Mouse (Mus musculus) embryonic facial prominence, embryonic 14.5 days (tissue): ENCODE results near the gene Rgs9bp. TPM values are rescaled to one million over a fixed set of nuclear protein-coding genes. Genes with fewer than 3 reads are reported as not detected.

Experiments used
- ATAC-seq: fragments of 200-750 bp; cut with Nextera tagmentation; 2 replicates; pipeline ENCODE4 v1.8.0; 2017; ENCODE audit warnings: low read depth, moderate number of reproducible peaks, moderate TSS enrichment
- DNase-seq: peaks from one replicate; pipeline ENCODE4 v3.0.0-alpha.2; 2015; ENCODE audit warnings: low spot score
- H3K27ac ChIP-seq: fragments of 300-500 bp; sonication (generic); replicated peaks from 2 replicates; pipeline ENCODE4 v1.5.1; 2014; ENCODE audit warnings: low read depth, mild to moderate bottlenecking, low read length, moderate library complexity
- H3K27me3 ChIP-seq: fragments of 300-500 bp; sonication (generic); replicated peaks from 2 replicates; pipeline ENCODE4 v1.6.1; 2014; ENCODE audit warnings: low read length; ENCODE audit not compliant: control insufficient read depth, insufficient read depth
- H3K36me3 ChIP-seq: fragments of 300-500 bp; sonication (generic); 2 replicates; pipeline ENCODE4 v1.6.1; 2014; ENCODE audit warnings: low read length, mixed read lengths; ENCODE audit not compliant: control insufficient read depth, insufficient read depth
- H3K4me1 ChIP-seq: fragments of 300-500 bp; sonication (generic); 2 replicates; pipeline ENCODE4 v1.6.1; 2014; ENCODE audit warnings: antibody characterized with exemption, low read length; ENCODE audit not compliant: control insufficient read depth, insufficient read depth
- H3K4me2 ChIP-seq: fragments of 300-500 bp; sonication (generic); 2 replicates; pipeline ENCODE4 v1.6.1; 2014; ENCODE audit warnings: low read depth, mild to moderate bottlenecking, low read length, moderate library complexity, mixed read lengths
- H3K4me3 ChIP-seq: fragments of 300-500 bp; sonication (generic); 2 replicates; pipeline ENCODE4 v1.5.1; 2014; ENCODE audit warnings: low read depth, mild to moderate bottlenecking, low read length
- H3K9ac ChIP-seq: fragments of 300-500 bp; sonication (generic); 2 replicates; pipeline ENCODE4 v1.6.1; 2014; ENCODE audit warnings: low read depth, mild to moderate bottlenecking, low read length, moderate library complexity, mixed read lengths
- H3K9me3 ChIP-seq: fragments of 300-500 bp; sonication (generic); 2 replicates; pipeline ENCODE4 v1.6.1; 2016; ENCODE audit warnings: low read length; ENCODE audit not compliant: control insufficient read depth
- WGBS: fragments of 180-500 bp; shearing (Covaris S2); extraction: QIAGEN DNeasy Blood & Tissue Kit; methylation state at CpG from one replicate; pipeline ENCODE4 v1.1.7; 2014; 5-methylcytosine and 5-hydroxymethylcytosine counted together
- polyA plus RNA-seq: library from polyadenylated mRNA; unstranded; fragments of >200 nt; fragmentation: Nextera tagmentation; extraction: Ambion mirVana; gene quantifications from 2 replicates; pipeline ENCODE4 v1.2.1, GENCODE M21; 2014

Gene Rgs9bp
- 0.17 and 0.22 TPM in 2 replicates for polyA plus RNA-seq

DNA sequence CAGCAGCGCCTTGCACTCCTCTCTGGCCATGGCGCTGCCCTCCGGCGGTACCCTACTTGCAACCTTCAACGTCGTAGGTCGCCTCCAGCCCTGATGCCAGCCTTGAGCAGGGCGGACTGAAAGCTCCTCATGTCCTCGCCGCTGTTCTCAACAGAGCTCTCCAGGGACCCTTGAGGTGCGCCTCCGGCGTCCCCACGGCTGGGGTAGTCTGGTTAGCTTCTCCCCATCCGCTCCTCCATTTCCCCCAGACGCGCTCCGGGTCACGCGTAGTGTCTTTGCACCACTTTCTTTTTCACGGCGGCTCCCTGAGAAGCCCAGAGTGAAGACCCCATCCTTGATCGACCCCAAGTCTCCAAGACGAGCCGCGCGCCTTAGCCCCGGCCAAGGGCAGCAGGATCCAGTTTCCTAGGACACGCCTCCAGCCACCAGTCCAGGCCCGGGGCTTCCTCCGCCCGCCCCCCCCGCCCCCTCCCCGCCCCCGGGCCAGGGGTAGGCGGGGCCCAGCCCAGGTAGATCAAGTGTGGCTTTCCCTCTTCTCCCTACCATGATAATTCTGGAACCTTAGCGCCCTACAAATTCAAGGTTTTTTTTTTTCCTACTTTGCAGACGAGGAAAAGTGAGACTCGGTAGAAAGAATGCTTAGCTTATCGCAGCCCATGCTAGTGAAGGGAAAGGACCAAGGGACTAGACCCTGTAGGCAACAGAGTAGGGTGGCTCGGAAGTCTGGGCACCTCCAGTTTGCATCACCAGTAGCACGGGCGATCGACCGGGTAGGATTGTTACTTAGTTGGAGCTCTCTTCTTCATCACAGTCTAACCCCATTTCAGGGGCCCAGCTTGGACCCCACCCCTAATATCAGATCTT lies at the start of gene Rgs9bp:
Gene Rgs9bp (minus strand): TSS at position 392 of the 864 bp plus-strand sequence.
- peaks cover 38% of the 10 kb centered on the region for H3K27me3 ChIP-seq
- peaks cover 16% of the 10 kb centered on the region for H3K4me1 ChIP-seq
- no peaks in the 10 kb centered on the region for H3K9me3 ChIP-seq
- peak; percentile 79 for DNase-seq
- H3K9ac ChIP-seq: peak within 1 kb of the TSS; percentile 82
- H3K36me3 ChIP-seq: no peaks in the 10 kb centered on the region
- ATAC-seq: peak; percentile 62
- peak within 1 kb of the TSS; percentile 54 for H3K27ac ChIP-seq
- under 1% methylated on average over 34 of the region's 45 CpGs for WGBS
- H3K4me2 ChIP-seq: peak within 1 kb of the TSS; percentile 98
- peak within 1 kb of the TSS; percentile 88 for H3K4me3 ChIP-seq

DNA sequence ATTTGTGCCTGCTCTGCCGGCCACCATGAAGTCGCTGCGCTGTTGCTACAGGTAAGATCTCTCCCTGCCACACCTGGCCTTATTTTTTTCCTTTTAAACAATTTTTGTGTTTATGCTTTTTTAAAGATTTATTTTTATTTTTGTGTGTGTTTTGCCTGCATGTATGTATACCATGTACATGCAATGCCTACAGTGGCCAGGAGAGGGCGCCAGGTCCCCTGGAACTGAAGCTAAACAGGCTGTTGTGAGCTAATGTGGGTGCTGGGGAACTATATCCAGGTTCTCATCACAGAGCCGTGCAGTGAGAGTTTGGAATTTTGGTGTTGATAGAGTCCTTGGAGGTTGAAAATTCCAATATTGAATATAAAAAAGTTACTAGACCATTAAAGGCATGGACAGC lies 43.1 kb upstream of the Rgs9bp start:
- H3K4me3 ChIP-seq: no peak overlapping the region
- no peak overlapping the region for H3K27ac ChIP-seq
- no peak overlapping the region for H3K9ac ChIP-seq
- no peaks in the 10 kb centered on the region for H3K9me3 ChIP-seq
- 69% methylated on average over 5 of the region's 5 CpGs for WGBS
- H3K36me3 ChIP-seq: peaks cover 89% of the 10 kb centered on the region
- DNase-seq (no peak), ATAC-seq (no peak)
- no peaks in the 10 kb centered on the region for H3K27me3 ChIP-seq
- H3K4me1 ChIP-seq: no peaks in the 10 kb centered on the region
- H3K4me2 ChIP-seq: no peak overlapping the region

DNA sequence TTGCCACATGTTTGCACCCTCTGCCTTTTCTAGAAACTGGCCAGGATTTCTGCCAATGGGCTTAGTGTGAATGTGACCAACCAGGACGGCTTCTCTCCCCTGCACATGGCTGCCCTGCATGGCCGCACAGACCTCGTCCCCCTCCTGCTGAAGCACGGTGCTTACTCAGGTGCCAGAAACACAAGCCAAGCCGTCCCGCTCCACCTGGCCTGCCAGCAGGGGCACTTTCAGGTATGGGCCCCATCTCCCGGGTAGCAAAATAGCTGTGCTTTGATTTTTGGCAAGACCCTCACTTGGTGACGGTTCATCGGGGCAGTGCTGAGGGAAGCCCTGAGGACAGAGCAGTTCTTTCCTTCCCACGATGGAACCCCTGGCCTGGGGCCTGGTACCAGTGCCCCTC lies 42.0 kb upstream of the Rgs9bp start:
- 92% methylated on average over 5 of the region's 10 CpGs for WGBS
- Histone ChIP-seq H3K27me3 (no peaks in the 10 kb centered on the region), H3K4me3 (no peak overlapping the region), H3K4me2 (no peak overlapping the region), H3K27ac (no peak overlapping the region), H3K9me3 (no peaks in the 10 kb centered on the region), H3K9ac (no peak overlapping the region), H3K36me3 (peaks cover 90% of the 10 kb centered on the region), H3K4me1 (no peaks in the 10 kb centered on the region)
- no peak for ATAC-seq
- DNase-seq: no peak

DNA sequence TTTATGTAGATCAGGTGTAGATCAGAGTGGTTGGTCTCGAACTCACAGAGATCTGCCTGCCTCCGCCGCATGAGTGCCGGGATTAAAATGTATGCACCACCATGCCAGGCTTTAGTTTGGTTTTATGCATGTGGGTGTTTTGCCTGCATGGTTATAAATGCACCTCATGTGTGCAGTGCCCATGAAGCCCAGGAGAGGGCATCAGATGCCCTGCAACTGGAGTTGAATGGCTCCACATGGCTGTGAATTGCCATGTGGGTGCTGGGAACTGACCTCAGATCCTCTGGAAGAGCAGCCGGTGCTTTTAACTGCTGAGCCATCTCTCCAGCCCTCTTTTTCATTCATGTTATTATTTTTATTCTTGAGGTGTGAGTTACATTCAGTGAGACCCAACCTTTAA lies 40.7 kb upstream of the Rgs9bp start:
- Histone ChIP-seq H3K27me3 (no peaks in the 10 kb centered on the region), H3K4me1 (no peaks in the 10 kb centered on the region), H3K4me2 (no peak overlapping the region), H3K27ac (no peak overlapping the region), H3K4me3 (no peak overlapping the region), H3K36me3 (peaks cover 92% of the 10 kb centered on the region), H3K9me3 (no peaks in the 10 kb centered on the region), H3K9ac (no peak overlapping the region)
- no peak for DNase-seq
- ATAC-seq: no peak
- 98% methylated on average over 5 of the region's 5 CpGs for WGBS

GRCm38 (mm10) chr7:35622626-35623025 lies 37.2 kb upstream of the Rgs9bp start:
- Histone ChIP-seq H3K4me1 (no peaks in the 10 kb centered on the region), H3K4me3 (no peak overlapping the region), H3K9ac (no peak overlapping the region), H3K4me2 (no peak overlapping the region), H3K9me3 (no peaks in the 10 kb centered on the region), H3K27ac (no peak overlapping the region), H3K27me3 (no peaks in the 10 kb centered on the region), H3K36me3 (peaks cover 94% of the 10 kb centered on the region)
- DNase-seq: no peak
- WGBS: 93% methylated on average over 10 of the region's 10 CpGs
- no peak for ATAC-seq

DNA sequence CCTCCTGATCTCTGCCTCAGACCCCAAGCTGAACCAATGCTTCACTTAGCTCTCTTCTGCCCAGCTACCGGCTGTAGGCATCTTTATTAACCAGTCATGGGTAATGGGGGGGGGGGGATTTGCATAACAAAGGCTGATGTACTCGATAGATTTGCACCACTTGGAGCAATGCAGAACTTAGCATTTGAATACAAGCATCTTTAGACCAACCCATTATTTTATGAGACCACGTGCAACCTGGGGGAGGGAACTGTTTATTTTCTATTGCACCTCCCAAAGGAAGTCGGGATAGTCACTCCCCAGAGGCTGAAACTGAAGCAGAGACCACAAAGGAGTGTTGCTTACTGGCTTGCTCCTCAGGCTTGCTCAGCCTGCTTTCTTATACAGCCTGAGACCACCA lies 32.1 kb upstream of the Rgs9bp start:
- DNase-seq (no peak), ATAC-seq (no peak)
- H3K9me3 ChIP-seq: no peaks in the 10 kb centered on the region
- H3K9ac ChIP-seq: no peak overlapping the region
- H3K4me2 ChIP-seq: no peak overlapping the region
- H3K27me3 ChIP-seq: no peaks in the 10 kb centered on the region
- H3K36me3 ChIP-seq: peaks cover 91% of the 10 kb centered on the region
- H3K4me1 ChIP-seq: no peaks in the 10 kb centered on the region
- H3K4me3 ChIP-seq: no peak overlapping the region
- 91% methylated on average over 4 of the region's 4 CpGs for WGBS
- no peak overlapping the region for H3K27ac ChIP-seq

GRCm38 (mm10) chr7:35609245-35609644 lies 23.9 kb upstream of the Rgs9bp start:
- peaks cover 84% of the 10 kb centered on the region for H3K36me3 ChIP-seq

GRCm38 (mm10) chr7:35606816-35607215 lies 21.4 kb upstream of the Rgs9bp start:
- no peak overlapping the region for H3K9ac ChIP-seq
- peaks cover 88% of the 10 kb centered on the region for H3K36me3 ChIP-seq
- WGBS: 82% methylated on average over 10 of the region's 10 CpGs

More at GRCm38 (mm10) chr7:35609245-35609644, 23.9 kb upstream of the Rgs9bp start:
- Histone ChIP-seq H3K4me1 (no peaks in the 10 kb centered on the region), H3K9me3 (no peaks in the 10 kb centered on the region), H3K4me2 (no peak overlapping the region), H3K4me3 (no peak overlapping the region), H3K9ac (no peak overlapping the region), H3K27ac (no peak overlapping the region), H3K27me3 (no peaks in the 10 kb centered on the region)
- ATAC-seq (no peak), DNase-seq (no peak)
- 73% methylated on average over 10 of the region's 10 CpGs for WGBS

GRCm38 (mm10) chr7:35602766-35603165 lies 17.4 kb upstream of the Rgs9bp start:
- no peak overlapping the region for H3K4me3 ChIP-seq
- H3K9ac ChIP-seq: no peak overlapping the region
- no peaks in the 10 kb centered on the region for H3K27me3 ChIP-seq
- no peak overlapping the region for H3K4me2 ChIP-seq
- peaks cover 72% of the 10 kb centered on the region for H3K36me3 ChIP-seq
- no peaks in the 10 kb centered on the region for H3K4me1 ChIP-seq
- no peak for ATAC-seq
- no peak overlapping the region for H3K27ac ChIP-seq
- WGBS: 94% methylated on average over 5 of the region's 5 CpGs
- no peaks in the 10 kb centered on the region for H3K9me3 ChIP-seq
- no peak for DNase-seq

More at GRCm38 (mm10) chr7:35606816-35607215, 21.4 kb upstream of the Rgs9bp start:
- Histone ChIP-seq H3K27ac (no peak overlapping the region), H3K4me2 (no peak overlapping the region), H3K4me3 (no peak overlapping the region), H3K4me1 (no peaks in the 10 kb centered on the region), H3K9me3 (no peaks in the 10 kb centered on the region), H3K27me3 (no peaks in the 10 kb centered on the region)
- ATAC-seq (no peak), DNase-seq (peak; percentile 16)
